28 mouse cellular contexts compared by ENCODE assay signal in the genomic region with DNA sequence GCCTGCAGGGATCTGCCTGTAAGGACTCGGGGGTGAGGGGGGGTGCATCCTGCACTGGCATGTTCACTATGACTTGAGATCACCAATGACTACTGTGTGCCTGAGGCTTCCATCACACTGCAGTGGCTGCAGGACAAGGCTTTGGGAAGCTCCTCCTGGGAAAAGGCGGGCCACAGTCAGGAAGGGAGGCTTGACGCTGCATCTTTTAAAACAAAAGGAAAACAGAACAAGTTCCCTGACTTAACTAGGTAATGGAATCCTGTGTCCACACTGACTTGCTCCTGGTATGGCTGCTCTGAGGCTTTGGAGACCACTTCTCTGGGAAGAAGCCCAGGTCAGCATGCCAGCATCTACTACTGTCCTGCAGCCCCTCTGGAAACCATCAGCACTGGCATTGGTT.
DNase-seq lines count a peak whose midpoint lies in the region; ATAC-seq and TF ChIP-seq lines count a peak whose summit lies in the region.
"Had no signal": no experiment of that assay in that cellular context is flagged by ENCODE, and none has a peak within 500 bp of the region (broad histone marks: within the 10 kb centered on the region; RNA-seq: fewer than 3 reads in every experiment).

No protein-coding gene starts in this region.

- peak overlapping the region; percentile 20; the same call in 1 of the 2 replicates for H3K27ac ChIP-seq in forebrain, embryonic 12.5 days
- H3K27ac ChIP-seq in forebrain, embryonic 14.5 days (ENCODE audit: low read depth, low read length): no peak overlapping the region; the same call in 1 of the 2 replicates
- peak overlapping the region; percentile 9; the same call in 1 of the 2 replicates for H3K27ac ChIP-seq in heart, embryonic 15.5 days
- no peak overlapping the region for H3K27ac ChIP-seq in heart, embryonic 11.5 days (ENCODE audit: low read depth, low read length)
- H3K27ac ChIP-seq in layer of hippocampus, adult 2 months: peak overlapping the region; percentile 68; the same call in 1 of the 2 replicates
- H3K27ac ChIP-seq: forebrain, embryonic 13.5 days; hindbrain, embryonic 12.5 days; limb, embryonic 12.5 days; lung, embryonic 15.5 days; stomach, embryonic 15.5 days had no signal

- H3K4me1 ChIP-seq in forebrain, embryonic 12.5 days: no peaks in the 10 kb centered on the region
- H3K4me1 ChIP-seq in forebrain, embryonic 14.5 days (ENCODE audit: control insufficient read depth, insufficient read depth, low read length): no peaks in the 10 kb centered on the region
- H3K4me1 ChIP-seq in heart, embryonic 15.5 days (replicated peaks): peaks cover 9% of the 10 kb centered on the region; the same call in 1 of the 2 replicates
- peaks cover 6% of the 10 kb centered on the region for H3K4me1 ChIP-seq in heart, embryonic 11.5 days (ENCODE audit: control insufficient read depth, insufficient read depth, low read length)
- H3K4me1 ChIP-seq: forebrain, embryonic 13.5 days; hindbrain, embryonic 12.5 days; limb, embryonic 12.5 days; lung, embryonic 15.5 days; neural tube, embryonic 15.5 days had no signal

- H3K4me3 ChIP-seq in forebrain, embryonic 12.5 days (replicated peaks): no peak overlapping the region
- H3K4me3 ChIP-seq in forebrain, embryonic 14.5 days (ENCODE audit: low read depth, low read length): no peak overlapping the region
- no peak overlapping the region for H3K4me3 ChIP-seq in heart, embryonic 15.5 days
- H3K4me3 ChIP-seq in heart, embryonic 11.5 days (ENCODE audit: low read depth, low read length): no peak overlapping the region
- H3K4me3 ChIP-seq in layer of hippocampus, adult 2 months: no peak overlapping the region
- no peak overlapping the region for H3K4me3 ChIP-seq in myocyte
- H3K4me3 ChIP-seq: erythroblast, embryonic 14.5 days; forebrain, embryonic 13.5 days; heart, embryonic 13.5 days; hindbrain, embryonic 12.5 days; limb, embryonic 12.5 days; lung, embryonic 15.5 days; neural tube, embryonic 15.5 days; stomach, embryonic 15.5 days had no signal

- no peak overlapping the region for H3K4me2 ChIP-seq in forebrain, embryonic 12.5 days
- H3K4me2 ChIP-seq in forebrain, embryonic 14.5 days (ENCODE audit: low read length): no peak overlapping the region
- no peak overlapping the region for H3K4me2 ChIP-seq in heart, embryonic 15.5 days
- no peak overlapping the region for H3K4me2 ChIP-seq in heart, embryonic 11.5 days
- H3K4me2 ChIP-seq in myocyte (ENCODE audit: low read depth): no peak overlapping the region
- H3K4me2 ChIP-seq: forebrain, embryonic 13.5 days; heart, embryonic 13.5 days; hindbrain, embryonic 12.5 days; limb, embryonic 12.5 days; liver, embryonic 11.5 days; lung, embryonic 15.5 days; midbrain, embryonic 11.5 days; neural tube, embryonic 15.5 days; stomach, embryonic 15.5 days had no signal

- TF ChIP-seq POLR2A in myocyte (IDR thresholded peaks at IDR 0.05; ENCODE audit: insufficient read length, low read depth): no peak

- no peak for DNase-seq in forebrain, embryonic 14.5 days (ENCODE audit: low spot score)
- no peak for DNase-seq in layer of hippocampus, adult 2 months (ENCODE audit: low spot score in 2 of 2)
- no peak for DNase-seq in layer of hippocampus, adult 9-10 months (ENCODE audit: low spot score)
- DNase-seq: adrenal gland, adult 8-10 months; cerebellum, adult 2 months; cerebellum, postnatal 14 days; kidney, adult 9 months; kidney, postnatal 10 days; retina, postnatal 1 day; right cerebral cortex, postnatal 14 days; thymus, postnatal 14 days had no signal

- 94% methylated on average over 3 of the region's 3 CpGs for WGBS in forebrain, embryonic 12.5 days
- WGBS in forebrain, embryonic 14.5 days: 66% methylated on average over 3 of the region's 3 CpGs
- 74% methylated on average over 3 of the region's 3 CpGs for WGBS in heart, embryonic 15.5 days
- WGBS in heart, embryonic 11.5 days (ENCODE audit: insufficient replicate concordance): 78% methylated on average over 3 of the region's 3 CpGs

- TF ChIP-seq CTCF in layer of hippocampus, adult 2 months (conservative IDR thresholded peaks at IDR 0.05): no peak

- no peaks in the 10 kb centered on the region for H3K9me3 ChIP-seq in forebrain, embryonic 12.5 days
- H3K9me3 ChIP-seq in forebrain, embryonic 14.5 days (replicated peaks; ENCODE audit: control insufficient read depth, low read length): no peaks in the 10 kb centered on the region
- H3K9me3 ChIP-seq in heart, embryonic 15.5 days (replicated peaks): no peaks in the 10 kb centered on the region
- no peaks in the 10 kb centered on the region for H3K9me3 ChIP-seq in heart, embryonic 11.5 days (replicated peaks; ENCODE audit: control insufficient read depth, low read length)
- H3K9me3 ChIP-seq: forebrain, embryonic 13.5 days; G1E; heart, embryonic 13.5 days; hindbrain, embryonic 12.5 days; limb, embryonic 12.5 days; lung, embryonic 15.5 days; neural tube, embryonic 15.5 days; stomach, embryonic 15.5 days had no signal

- H3K27me3 ChIP-seq in forebrain, embryonic 12.5 days: no peaks in the 10 kb centered on the region
- no peaks in the 10 kb centered on the region for H3K27me3 ChIP-seq in forebrain, embryonic 14.5 days (replicated peaks; ENCODE audit: control insufficient read depth, insufficient read depth, low read length)
- H3K27me3 ChIP-seq in heart, embryonic 15.5 days: no peaks in the 10 kb centered on the region
- no peaks in the 10 kb centered on the region for H3K27me3 ChIP-seq in heart, embryonic 11.5 days (ENCODE audit: control insufficient read depth, insufficient read depth, low read length)
- no peaks in the 10 kb centered on the region for H3K27me3 ChIP-seq in myocyte (ENCODE audit: control insufficient read depth, insufficient read depth, insufficient read length)
- H3K27me3 ChIP-seq: forebrain, embryonic 13.5 days; heart, embryonic 13.5 days; hindbrain, embryonic 12.5 days; limb, embryonic 12.5 days; lung, embryonic 15.5 days; neural tube, embryonic 15.5 days; stomach, embryonic 15.5 days had no signal

- no peak for ATAC-seq in forebrain, embryonic 12.5 days (ENCODE audit: low FRiP score)
- ATAC-seq in forebrain, embryonic 14.5 days: no peak
- no peak for ATAC-seq in heart, embryonic 15.5 days (replicated peaks; ENCODE audit: insufficient number of reproducible peaks, insufficient read depth, low FRiP score, low read depth)
- ATAC-seq in heart, embryonic 11.5 days (replicated peaks; ENCODE audit: insufficient number of reproducible peaks, low FRiP score, low TSS enrichment): no peak
- ATAC-seq: forebrain, embryonic 13.5 days; hindbrain, postnatal 0 days; intestine, embryonic 16.5 days had no signal

- no peaks in the 10 kb centered on the region for H3K79me2 ChIP-seq in myocyte (ENCODE audit: control insufficient read depth, insufficient read depth)

- H3K36me3 ChIP-seq in forebrain, embryonic 12.5 days (replicated peaks): peaks cover 78% of the 10 kb centered on the region
- peaks cover 80% of the 10 kb centered on the region for H3K36me3 ChIP-seq in forebrain, embryonic 14.5 days (ENCODE audit: control insufficient read depth, insufficient read depth, low read length)
- peaks cover 45% of the 10 kb centered on the region for H3K36me3 ChIP-seq in heart, embryonic 15.5 days
- peaks cover 23% of the 10 kb centered on the region for H3K36me3 ChIP-seq in heart, embryonic 11.5 days (ENCODE audit: control insufficient read depth, insufficient read depth, low read length)
- H3K36me3 ChIP-seq in myocyte (ENCODE audit: control insufficient read depth, insufficient read depth): no peaks in the 10 kb centered on the region

- H3K9ac ChIP-seq in forebrain, embryonic 12.5 days: no peak overlapping the region
- no peak overlapping the region for H3K9ac ChIP-seq in forebrain, embryonic 14.5 days (ENCODE audit: low read length)
- no peak overlapping the region for H3K9ac ChIP-seq in heart, embryonic 15.5 days
- no peak overlapping the region for H3K9ac ChIP-seq in heart, embryonic 11.5 days (ENCODE audit: low read depth, low read length)
- H3K9ac ChIP-seq: forebrain, embryonic 13.5 days; heart, embryonic 13.5 days; hindbrain, embryonic 12.5 days; limb, embryonic 12.5 days; lung, embryonic 15.5 days; neural tube, embryonic 15.5 days; stomach, embryonic 15.5 days had no signal

- no peak overlapping the region for H3ac ChIP-seq in myocyte (ENCODE audit: control insufficient read depth, insufficient read length)

TF ChIP-seq in myocyte, 11 proteins besides CTCF, POLR2A, EP300 and RAD21:
- TF ChIP-seq MYOG (IDR thresholded peaks at IDR 0.05; ENCODE audit: control insufficient read depth in 1 of 3, insufficient read depth in 1 of 3, insufficient read length in 2 of 3, low read depth in 2 of 3) (no peak), POLR2AphosphoS2 (IDR thresholded peaks at IDR 0.05; ENCODE audit: insufficient read length, low read depth) (peak; percentile 19)

Comparison
In these comparisons a context has a peak if more than half of its experiments do, and no peak if none do; other contexts are left out.
1. H3K27ac ChIP-seq: peak in forebrain, embryonic 12.5 days (single experiment), heart, embryonic 15.5 days (single experiment) and layer of hippocampus, adult 2 months (single experiment); none in forebrain, embryonic 14.5 days (single experiment) and heart, embryonic 11.5 days (single experiment).